Mouse (Mus musculus): Measurements from ENCODE around the gene Rapgef6. TPM values are rescaled to one million over a fixed set of nuclear protein-coding genes. Genes with fewer than 3 reads are reported as not detected.

The Rapgef6 gene
- polyA plus RNA-seq, 1 experiment from 2014 or later, result 38.5 TPM

DNA sequence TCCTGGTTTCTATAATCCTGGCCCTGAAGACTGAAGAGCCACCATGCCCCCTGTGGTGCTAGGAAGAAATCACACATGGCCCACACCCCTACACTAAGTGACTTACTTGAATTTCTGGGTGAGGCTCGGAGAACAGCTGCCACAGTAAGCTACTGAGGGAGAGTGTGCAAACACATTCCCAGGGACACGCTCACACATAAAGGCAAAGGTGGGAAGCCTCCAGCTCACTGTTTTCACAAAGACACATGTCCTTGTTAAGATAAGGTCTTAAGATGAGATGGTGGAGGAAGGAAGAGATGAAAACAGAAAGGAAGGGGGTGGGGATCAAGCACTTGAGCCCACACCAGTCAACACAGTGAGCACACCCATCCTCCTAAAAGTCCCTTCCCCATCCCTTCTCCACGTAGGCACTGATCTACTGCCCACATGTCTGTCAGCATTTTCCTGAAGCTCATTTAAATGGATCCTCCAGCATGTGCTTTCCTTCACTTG is 204.0 kb downstream of the Rapgef6 start:
- ATAC-seq (ENCODE audit: low FRiP score, low TSS enrichment), result no peak
- no peaks in the 10 kb centered on the region for H3K9me3 ChIP-seq (ENCODE audit: control insufficient read depth, low read length)
- no peak for DNase-seq
- no peak overlapping the region for H3K9ac ChIP-seq (replicated peaks; ENCODE audit: low read length)
- 93% methylated on average over 3 of the region's 3 CpGs for WGBS
- peaks cover 4% of the 10 kb centered on the region; the same call in 1 of the 2 replicates for H3K4me1 ChIP-seq (ENCODE audit: control insufficient read depth, insufficient read depth, low read length)
- H3K4me2 ChIP-seq (ENCODE audit: low read length), result no peak overlapping the region
- peaks cover 37% of the 10 kb centered on the region for H3K36me3 ChIP-seq (ENCODE audit: control insufficient read depth, insufficient read depth, low read length)
- H3K27ac ChIP-seq (replicated peaks; ENCODE audit: low read depth, low read length), result no peak overlapping the region
- no peak overlapping the region for H3K4me3 ChIP-seq (replicated peaks; ENCODE audit: low read depth, low read length)
- H3K27me3 ChIP-seq (ENCODE audit: control insufficient read depth, insufficient read depth, low read length), result no peaks in the 10 kb centered on the region

DNA sequence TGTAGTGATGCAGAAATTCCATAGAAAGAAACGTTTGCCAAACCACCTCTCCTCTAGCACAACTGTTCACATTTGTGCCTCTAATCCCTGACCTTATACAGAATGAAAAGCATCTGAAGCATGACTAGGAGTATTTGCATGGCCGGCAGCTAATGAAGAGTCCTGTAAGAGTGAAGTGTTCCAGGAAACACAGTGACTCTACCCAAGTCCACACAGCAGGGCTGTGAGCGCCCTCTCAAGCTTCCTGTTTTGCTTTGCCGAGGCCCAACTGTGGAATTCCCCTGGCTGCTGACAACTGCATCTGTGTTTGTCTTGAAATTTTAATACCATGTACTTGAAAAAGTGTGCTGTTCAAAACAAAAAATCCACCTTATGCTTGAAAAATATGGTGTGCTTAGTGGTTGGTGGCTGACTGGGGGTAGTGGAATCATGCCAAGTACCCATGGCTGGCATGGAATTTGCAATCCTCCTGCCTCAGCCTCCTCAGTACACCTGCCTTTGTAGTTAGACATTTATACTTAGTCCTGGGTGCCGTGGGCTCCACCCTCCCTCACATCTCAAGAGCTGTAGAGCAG is 204.8 kb downstream of the Rapgef6 start:
- no peaks in the 10 kb centered on the region for H3K9me3 ChIP-seq (ENCODE audit: control insufficient read depth, low read length)
- 80% methylated on average over 5 of the region's 5 CpGs for WGBS
- H3K36me3 ChIP-seq (ENCODE audit: control insufficient read depth, insufficient read depth, low read length), result peaks cover 29% of the 10 kb centered on the region
- no peak overlapping the region for H3K4me3 ChIP-seq (replicated peaks; ENCODE audit: low read depth, low read length)
- H3K4me2 ChIP-seq (ENCODE audit: low read length), result no peak overlapping the region
- ATAC-seq (ENCODE audit: low FRiP score, low TSS enrichment) (no peak), DNase-seq (no peak)
- no peak overlapping the region for H3K9ac ChIP-seq (replicated peaks; ENCODE audit: low read length)
- no peak overlapping the region for H3K27ac ChIP-seq (replicated peaks; ENCODE audit: low read depth, low read length)
- H3K4me1 ChIP-seq (ENCODE audit: control insufficient read depth, insufficient read depth, low read length), result peaks cover 4% of the 10 kb centered on the region; the same call in 1 of the 2 replicates
- no peaks in the 10 kb centered on the region for H3K27me3 ChIP-seq (ENCODE audit: control insufficient read depth, insufficient read depth, low read length)

DNA sequence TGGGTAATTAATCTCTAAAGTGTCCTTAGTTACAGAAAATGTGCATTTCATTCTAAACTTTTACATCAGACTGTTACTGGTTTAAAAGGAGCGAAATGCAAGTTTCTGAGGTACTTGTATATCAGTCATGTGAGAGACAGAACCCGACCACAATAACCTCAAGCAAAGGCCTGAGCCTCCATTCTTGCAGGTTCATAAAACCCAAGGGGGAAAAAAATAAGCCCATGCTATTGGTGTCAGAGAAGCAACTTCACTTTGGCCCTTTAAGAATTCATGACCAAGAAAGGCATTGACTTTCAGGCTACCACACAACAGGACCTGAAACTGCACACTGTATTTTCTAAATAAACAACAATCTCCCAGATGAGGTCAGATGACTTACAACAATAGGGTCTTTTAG is 205.7 kb downstream of the Rapgef6 start:
- 91% methylated on average over 2 of the region's 2 CpGs for WGBS

DNA sequence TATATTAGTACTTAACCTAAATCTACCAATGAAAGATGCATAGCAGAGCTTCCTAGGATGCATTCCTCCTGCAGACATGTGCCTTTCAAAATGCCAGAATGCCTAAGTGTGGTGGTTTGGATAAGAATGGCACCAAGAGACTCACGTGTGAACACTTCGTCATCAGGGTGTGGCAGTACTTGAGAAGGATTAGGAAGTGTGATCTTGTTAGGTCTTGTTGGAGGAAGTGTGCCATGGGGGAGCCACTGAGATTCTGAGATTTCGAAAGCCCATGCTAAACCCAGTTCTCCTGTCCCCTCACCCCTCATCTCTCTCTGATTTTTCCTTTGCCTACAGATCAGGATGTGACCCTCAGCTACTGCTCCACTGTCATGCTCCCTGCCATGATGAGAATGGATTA is 206.7 kb downstream of the Rapgef6 start:
- no peak for ATAC-seq (ENCODE audit: low FRiP score, low TSS enrichment)

More for the DNA sequence above, 205.7 kb downstream of the Rapgef6 start:
- peaks cover 4% of the 10 kb centered on the region for H3K4me1 ChIP-seq (ENCODE audit: control insufficient read depth, insufficient read depth, low read length)
- peaks cover 20% of the 10 kb centered on the region for H3K36me3 ChIP-seq (ENCODE audit: control insufficient read depth, insufficient read depth, low read length)
- no peak overlapping the region for H3K27ac ChIP-seq (replicated peaks; ENCODE audit: low read depth, low read length)
- H3K4me3 ChIP-seq (replicated peaks; ENCODE audit: low read depth, low read length), result no peak overlapping the region
- ATAC-seq (ENCODE audit: low FRiP score, low TSS enrichment), result no peak
- H3K4me2 ChIP-seq (ENCODE audit: low read length), result no peak overlapping the region
- H3K9me3 ChIP-seq (ENCODE audit: control insufficient read depth, low read length), result no peaks in the 10 kb centered on the region
- no peaks in the 10 kb centered on the region for H3K27me3 ChIP-seq (ENCODE audit: control insufficient read depth, insufficient read depth, low read length)
- DNase-seq, result no peak
- no peak overlapping the region for H3K9ac ChIP-seq (replicated peaks; ENCODE audit: low read length)

DNA sequence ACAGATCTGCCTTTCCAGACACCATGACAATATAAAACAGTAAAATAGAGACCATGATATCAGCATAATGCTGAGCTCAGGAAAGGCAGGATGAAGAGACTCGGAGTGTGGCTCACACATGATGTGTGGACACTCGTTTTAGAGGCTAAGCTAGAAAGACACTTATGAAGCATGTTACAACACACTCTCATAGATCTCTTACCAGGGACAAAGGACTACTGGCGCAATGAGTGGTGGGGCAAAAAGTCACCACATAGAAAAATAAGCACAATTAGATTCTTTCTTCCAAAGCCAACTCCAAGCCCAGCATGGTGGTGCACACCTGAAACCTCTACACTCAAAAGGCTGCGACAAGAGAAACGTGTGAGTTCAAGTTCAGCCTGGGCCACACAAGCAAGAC is 208.3 kb downstream of the Rapgef6 start:
- Histone ChIP-seq H3K9ac (replicated peaks; ENCODE audit: low read length) (no peak overlapping the region), H3K4me2 (ENCODE audit: low read length) (no peak overlapping the region), H3K4me3 (replicated peaks; ENCODE audit: low read depth, low read length) (no peak overlapping the region), H3K9me3 (ENCODE audit: control insufficient read depth, low read length) (no peaks in the 10 kb centered on the region), H3K27me3 (ENCODE audit: control insufficient read depth, insufficient read depth, low read length) (no peaks in the 10 kb centered on the region), H3K36me3 (ENCODE audit: control insufficient read depth, insufficient read depth, low read length) (peaks cover 18% of the 10 kb centered on the region), H3K27ac (replicated peaks; ENCODE audit: low read depth, low read length) (no peak overlapping the region), H3K4me1 (ENCODE audit: control insufficient read depth, insufficient read depth, low read length) (peaks cover 2% of the 10 kb centered on the region)
- DNase-seq (no peak), ATAC-seq (ENCODE audit: low FRiP score, low TSS enrichment) (no peak)
- WGBS, result 92% methylated on average over 5 of the region's 5 CpGs

More for the DNA sequence above, 206.7 kb downstream of the Rapgef6 start:
- Histone ChIP-seq H3K4me3 (replicated peaks; ENCODE audit: low read depth, low read length) (no peak overlapping the region), H3K27me3 (ENCODE audit: control insufficient read depth, insufficient read depth, low read length) (no peaks in the 10 kb centered on the region), H3K27ac (replicated peaks; ENCODE audit: low read depth, low read length) (no peak overlapping the region), H3K9ac (replicated peaks; ENCODE audit: low read length) (no peak overlapping the region), H3K4me2 (ENCODE audit: low read length) (no peak overlapping the region), H3K4me1 (ENCODE audit: control insufficient read depth, insufficient read depth, low read length) (peaks cover 6% of the 10 kb centered on the region), H3K9me3 (ENCODE audit: control insufficient read depth, low read length) (no peaks in the 10 kb centered on the region), H3K36me3 (ENCODE audit: control insufficient read depth, insufficient read depth, low read length) (peaks cover 16% of the 10 kb centered on the region)
- no peak for DNase-seq
- 92% methylated on average over 3 of the region's 3 CpGs for WGBS

DNA sequence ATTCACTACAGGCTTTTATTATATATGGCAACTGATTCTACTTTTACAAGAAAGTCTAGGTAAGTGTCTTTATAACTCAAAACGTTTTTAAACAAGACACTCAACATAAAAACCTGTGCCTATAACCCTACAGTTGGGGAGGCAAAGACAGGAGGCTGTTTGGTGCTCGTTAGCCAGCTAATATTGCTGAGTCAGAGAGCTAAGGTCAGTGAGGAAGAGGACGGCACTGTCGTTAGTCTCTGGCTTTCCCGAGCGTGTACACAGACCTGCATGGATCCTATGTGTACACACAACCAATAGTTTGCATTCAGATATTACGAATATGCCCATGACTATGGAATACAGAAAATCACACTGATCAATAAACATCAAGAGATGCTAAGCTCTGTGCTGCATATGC is 208.7 kb downstream of the Rapgef6 start:
- Histone ChIP-seq H3K9ac (replicated peaks; ENCODE audit: low read length) (no peak overlapping the region), H3K4me3 (replicated peaks; ENCODE audit: low read depth, low read length) (no peak overlapping the region), H3K27ac (replicated peaks; ENCODE audit: low read depth, low read length) (no peak overlapping the region), H3K36me3 (ENCODE audit: control insufficient read depth, insufficient read depth, low read length) (peaks cover 15% of the 10 kb centered on the region), H3K27me3 (ENCODE audit: control insufficient read depth, insufficient read depth, low read length) (no peaks in the 10 kb centered on the region), H3K4me1 (ENCODE audit: control insufficient read depth, insufficient read depth, low read length) (peaks cover 2% of the 10 kb centered on the region), H3K4me2 (ENCODE audit: low read length) (no peak overlapping the region), H3K9me3 (ENCODE audit: control insufficient read depth, low read length) (no peaks in the 10 kb centered on the region)
- WGBS, result 92% methylated on average over 7 of the region's 7 CpGs
- DNase-seq (no peak), ATAC-seq (ENCODE audit: low FRiP score, low TSS enrichment) (no peak)

DNA sequence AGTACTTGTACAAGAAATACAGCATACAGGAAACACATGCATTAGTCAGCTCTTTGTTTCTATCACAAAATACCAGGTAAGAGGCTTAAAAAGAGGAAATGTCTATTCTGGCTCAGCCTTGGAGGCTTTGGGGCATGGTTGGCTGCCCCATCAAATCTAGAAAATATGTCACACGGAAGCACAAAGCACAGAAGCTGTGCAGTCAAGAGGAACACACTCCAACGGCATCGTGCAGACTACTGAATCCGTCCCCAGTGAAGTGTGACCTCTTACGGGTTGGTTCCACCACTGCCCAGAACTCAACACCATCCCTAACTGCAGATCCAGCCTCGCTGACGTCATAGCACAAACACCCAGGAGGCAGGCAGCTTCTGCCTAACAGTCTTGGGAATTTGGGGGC is 210.9 kb downstream of the Rapgef6 start:
- Histone ChIP-seq H3K27me3 (ENCODE audit: control insufficient read depth, insufficient read depth, low read length) (no peaks in the 10 kb centered on the region), H3K36me3 (ENCODE audit: control insufficient read depth, insufficient read depth, low read length) (peaks cover 13% of the 10 kb centered on the region), H3K4me1 (ENCODE audit: control insufficient read depth, insufficient read depth, low read length) (peaks cover 2% of the 10 kb centered on the region; the same call in 1 of the 2 replicates), H3K9me3 (ENCODE audit: control insufficient read depth, low read length) (no peaks in the 10 kb centered on the region), H3K27ac (replicated peaks; ENCODE audit: low read depth, low read length) (peak overlapping the region; percentile 41; the same call in 1 of the 2 replicates), H3K4me2 (ENCODE audit: low read length) (no peak overlapping the region), H3K4me3 (replicated peaks; ENCODE audit: low read depth, low read length) (no peak overlapping the region), H3K9ac (replicated peaks; ENCODE audit: low read length) (no peak overlapping the region)
- no peak for ATAC-seq (ENCODE audit: low FRiP score, low TSS enrichment)
- 31% methylated on average over 7 of the region's 7 CpGs for WGBS
- DNase-seq, result no peak

DNA sequence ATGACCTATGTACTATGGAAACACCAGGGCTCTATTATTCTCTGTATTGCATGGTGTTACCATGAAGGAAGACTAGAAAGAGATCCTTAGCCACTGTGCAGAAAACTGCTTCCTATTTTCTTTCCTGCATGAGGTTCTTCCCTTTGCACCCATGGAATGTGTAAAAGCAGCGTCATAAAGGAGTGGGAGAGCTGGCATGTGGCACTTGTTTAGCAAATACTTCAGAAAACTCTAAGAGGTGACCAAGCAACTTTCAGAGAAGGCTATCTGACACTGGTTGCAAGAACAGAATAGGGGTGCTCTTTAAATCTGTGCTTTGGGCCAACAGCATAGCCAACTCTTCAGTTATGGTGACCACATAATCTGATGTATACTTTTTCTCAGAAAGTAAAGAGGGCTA is 212.5 kb downstream of the Rapgef6 start:
- Histone ChIP-seq H3K9me3 (ENCODE audit: control insufficient read depth, low read length) (no peaks in the 10 kb centered on the region), H3K4me3 (replicated peaks; ENCODE audit: low read depth, low read length) (no peak overlapping the region), H3K36me3 (ENCODE audit: control insufficient read depth, insufficient read depth, low read length) (peaks cover 26% of the 10 kb centered on the region), H3K27ac (replicated peaks; ENCODE audit: low read depth, low read length) (no peak overlapping the region), H3K4me1 (ENCODE audit: control insufficient read depth, insufficient read depth, low read length) (peaks cover 2% of the 10 kb centered on the region; the same call in 1 of the 2 replicates), H3K4me2 (ENCODE audit: low read length) (no peak overlapping the region), H3K9ac (replicated peaks; ENCODE audit: low read length) (no peak overlapping the region), H3K27me3 (ENCODE audit: control insufficient read depth, insufficient read depth, low read length) (no peaks in the 10 kb centered on the region)
- DNase-seq, result no peak
- ATAC-seq (ENCODE audit: low FRiP score, low TSS enrichment), result no peak
- WGBS, result 95% methylated on average over 1 of the region's 1 CpGs

DNA sequence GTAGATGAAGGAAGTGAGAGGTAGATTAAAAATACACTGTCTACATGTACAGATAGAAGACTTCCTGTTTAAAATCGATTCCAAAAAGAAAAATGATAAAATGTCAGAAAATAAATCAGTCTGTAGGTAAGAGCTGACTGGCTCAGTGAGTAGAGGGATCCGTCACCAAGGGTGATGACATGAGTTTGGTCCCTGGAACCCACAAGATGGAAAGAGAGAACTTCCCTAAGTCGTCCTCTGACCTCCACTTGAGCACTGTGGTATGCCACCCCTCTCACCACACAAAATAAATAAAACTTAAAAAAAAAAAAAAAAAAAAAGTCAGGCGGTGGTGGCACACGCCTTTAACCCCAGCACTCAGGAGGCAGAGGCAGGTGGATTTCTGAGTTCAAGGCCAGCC is 214.3 kb downstream of the Rapgef6 start:
- H3K9me3 ChIP-seq (ENCODE audit: control insufficient read depth, low read length), result no peaks in the 10 kb centered on the region
- 85% methylated on average over 4 of the region's 5 CpGs for WGBS
- H3K36me3 ChIP-seq (ENCODE audit: control insufficient read depth, insufficient read depth, low read length), result peaks cover 29% of the 10 kb centered on the region
- H3K4me1 ChIP-seq (ENCODE audit: control insufficient read depth, insufficient read depth, low read length), result peaks cover 2% of the 10 kb centered on the region; the same call in 1 of the 2 replicates
- no peak for ATAC-seq (ENCODE audit: low FRiP score, low TSS enrichment)
- no peak overlapping the region for H3K4me3 ChIP-seq (replicated peaks; ENCODE audit: low read depth, low read length)
- H3K9ac ChIP-seq (replicated peaks; ENCODE audit: low read length), result no peak overlapping the region
- DNase-seq, result no peak
- no peak overlapping the region for H3K4me2 ChIP-seq (ENCODE audit: low read length)
- no peak overlapping the region for H3K27ac ChIP-seq (replicated peaks; ENCODE audit: low read depth, low read length)
- no peaks in the 10 kb centered on the region for H3K27me3 ChIP-seq (ENCODE audit: control insufficient read depth, insufficient read depth, low read length)
